Mouse (Mus musculus) liver, embryonic 15.5 days (tissue): ENCODE measurements around the gene Cd68. TPM values are rescaled to one million over a fixed set of nuclear protein-coding genes. Genes with fewer than 3 reads are reported as not detected.

Experiments
- ATAC-seq: fragments of 200-750 bp; cut with Nextera tagmentation; 2 replicates; pipeline ENCODE4 v1.8.0; 2017; ENCODE audit warnings: moderate number of reproducible peaks, mild to moderate bottlenecking, moderate library complexity; ENCODE audit not compliant: insufficient read depth
- H3K27ac ChIP-seq: fragments of 300-500 bp; sonication (generic); replicated peaks from 2 replicates; pipeline ENCODE4 v1.5.1; 2015; ENCODE audit warnings: mild to moderate bottlenecking, inconsistent platforms
- H3K27me3 ChIP-seq: fragments of 300-500 bp; sonication (generic); 2 replicates; pipeline ENCODE4 v1.6.1; 2015; ENCODE audit warnings: mild to moderate bottlenecking, inconsistent platforms
- H3K36me3 ChIP-seq: fragments of 300-500 bp; sonication (generic); replicated peaks from 2 replicates; pipeline ENCODE4 v1.6.1; 2015; ENCODE audit warnings: moderate library complexity, mild to moderate bottlenecking, inconsistent platforms
- H3K4me1 ChIP-seq: fragments of 300-500 bp; sonication (generic); replicated peaks from 2 replicates; pipeline ENCODE4 v1.6.1; 2015; ENCODE audit warnings: inconsistent platforms
- H3K4me2 ChIP-seq: fragments of 300-500 bp; sonication (generic); 2 replicates; pipeline ENCODE4 v1.6.1; 2015; ENCODE audit warnings: moderate library complexity, mild to moderate bottlenecking, inconsistent platforms
- H3K4me3 ChIP-seq: fragments of 300-500 bp; sonication (generic); replicated peaks from 2 replicates; pipeline ENCODE4 v1.5.1; 2015; ENCODE audit warnings: mild to moderate bottlenecking, inconsistent platforms
- H3K9ac ChIP-seq: fragments of 300-500 bp; sonication (generic); 2 replicates; pipeline ENCODE4 v1.6.1; 2015; ENCODE audit warnings: moderate library complexity, mild to moderate bottlenecking, inconsistent platforms
- H3K9me3 ChIP-seq: fragments of 300-500 bp; sonication (generic); replicated peaks from 2 replicates; pipeline ENCODE4 v1.6.1; 2016; ENCODE audit warnings: inconsistent platforms
- WGBS: fragments of 180-500 bp; shearing (Covaris S2); methylation state at CpG from one replicate; pipeline ENCODE4 v1.1.7; 2015; ENCODE audit warnings: mixed read lengths; ENCODE audit not compliant: insufficient replicate concordance; 5-methylcytosine and 5-hydroxymethylcytosine counted together
- polyA plus RNA-seq: library from polyadenylated mRNA; unstranded; fragments of >200 nt; fragmentation: Nextera tagmentation; extraction: Ambion mirVana; gene quantifications from 2 replicates; pipeline ENCODE4 v1.2.1, GENCODE M21; 2015

The Cd68 gene
- polyA plus RNA-seq, 1 experiment from 2014 or later, result 28.2 TPM

DNA sequence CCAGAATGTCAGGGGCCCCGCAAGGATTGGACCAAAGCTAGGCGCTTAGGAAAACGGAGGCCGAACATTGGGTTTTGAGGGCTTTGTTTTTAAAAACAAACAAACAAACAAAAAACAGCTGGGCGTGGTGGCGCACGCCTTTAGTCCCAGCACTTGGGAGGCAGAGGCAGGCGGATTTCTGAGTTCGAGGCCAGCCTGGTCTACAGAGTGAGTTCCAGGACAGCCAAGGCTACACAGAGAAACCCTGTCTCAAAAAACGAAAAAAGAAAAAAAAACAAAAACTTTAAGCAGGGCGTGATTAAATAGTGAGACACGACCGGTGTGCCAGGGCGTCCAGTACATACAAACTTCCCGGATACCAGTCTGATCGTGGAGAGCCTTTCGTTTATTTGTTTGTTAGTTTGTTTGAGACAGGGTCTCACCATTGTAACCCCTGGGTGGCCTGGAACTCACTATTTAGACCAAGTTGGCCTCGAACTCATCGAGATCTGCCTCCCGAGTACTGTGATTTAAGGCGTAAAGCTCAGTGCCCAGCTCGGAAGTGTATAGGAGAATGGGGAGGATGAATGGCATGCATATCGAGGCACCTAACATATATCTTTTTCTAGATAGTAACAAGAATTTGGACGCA lies 16.4 kb upstream of the Cd68 start:
- ATAC-seq, result peak; percentile 22
- peaks cover 70% of the 10 kb centered on the region for H3K4me1 ChIP-seq
- H3K9me3 ChIP-seq, result no peaks in the 10 kb centered on the region
- 22% methylated on average over 24 of the region's 24 CpGs for WGBS
- H3K27me3 ChIP-seq, result no peaks in the 10 kb centered on the region
- peak overlapping the region; percentile 86 for H3K9ac ChIP-seq
- H3K36me3 ChIP-seq, result peaks cover 30% of the 10 kb centered on the region
- H3K27ac ChIP-seq, result peak overlapping the region; percentile 93
- H3K4me2 ChIP-seq, result peak overlapping the region; percentile 88
- peak overlapping the region; percentile 86 for H3K4me3 ChIP-seq

DNA sequence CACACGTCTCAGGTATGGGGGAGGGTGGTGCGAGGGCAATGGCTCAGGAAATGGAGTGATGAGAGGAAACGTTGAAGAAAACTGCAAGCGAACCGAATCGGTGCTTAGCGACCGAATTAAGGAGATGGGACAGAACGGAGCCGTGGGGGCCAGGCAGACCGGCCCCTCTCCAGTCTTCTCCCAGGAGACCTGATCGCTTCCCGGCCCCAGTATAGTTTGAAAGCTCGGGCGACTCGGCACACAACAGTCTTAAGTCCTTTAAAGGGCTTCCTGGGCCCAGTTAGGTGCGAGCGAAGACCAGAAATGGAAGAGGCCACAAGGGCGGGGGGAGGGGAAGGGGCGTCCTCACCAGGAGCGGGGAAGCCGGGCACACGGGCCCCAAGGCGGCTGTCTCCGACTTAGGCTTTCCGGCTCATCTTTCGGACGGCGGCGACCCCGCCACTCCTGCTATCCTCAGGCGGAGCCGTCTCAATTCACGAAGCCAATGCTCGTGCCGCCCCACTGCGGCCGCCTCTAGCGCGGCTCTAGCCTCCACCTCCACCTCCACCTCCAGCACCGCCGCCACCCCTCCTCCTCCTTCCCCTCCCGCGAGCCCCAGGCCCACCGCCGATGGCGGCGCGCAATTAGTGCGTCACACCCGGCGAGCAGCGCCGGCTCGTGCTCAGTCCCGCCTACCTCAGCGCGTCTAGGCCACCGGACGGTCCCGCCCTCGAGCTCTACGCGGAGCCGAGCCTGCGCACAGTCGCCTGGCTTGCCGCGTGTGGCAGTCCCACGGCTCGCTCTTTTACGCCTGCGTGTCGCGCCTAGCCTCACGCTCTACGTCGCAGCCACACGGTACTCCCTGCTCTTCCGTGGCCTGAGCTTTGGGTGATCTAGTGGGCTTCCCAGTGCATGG lies 15.6 kb upstream of the Cd68 start, which contains the start of gene Senp3:
Gene Senp3, minus strand, starts transcription at position 771 of the 895 bp plus-strand sequence.
- WGBS, result under 1% methylated on average over 79 of the region's 80 CpGs
- ATAC-seq, result peak; percentile 94
- Histone ChIP-seq H3K4me1 (peaks cover 64% of the 10 kb centered on the region), H3K9me3 (no peaks in the 10 kb centered on the region), H3K27ac (peak within 1 kb of the TSS; percentile 93), H3K9ac (peak within 1 kb of the TSS; percentile 86), H3K36me3 (peaks cover 37% of the 10 kb centered on the region), H3K4me2 (peak within 1 kb of the TSS; percentile 88), H3K27me3 (no peaks in the 10 kb centered on the region), H3K4me3 (peak within 1 kb of the TSS; percentile 86)

DNA sequence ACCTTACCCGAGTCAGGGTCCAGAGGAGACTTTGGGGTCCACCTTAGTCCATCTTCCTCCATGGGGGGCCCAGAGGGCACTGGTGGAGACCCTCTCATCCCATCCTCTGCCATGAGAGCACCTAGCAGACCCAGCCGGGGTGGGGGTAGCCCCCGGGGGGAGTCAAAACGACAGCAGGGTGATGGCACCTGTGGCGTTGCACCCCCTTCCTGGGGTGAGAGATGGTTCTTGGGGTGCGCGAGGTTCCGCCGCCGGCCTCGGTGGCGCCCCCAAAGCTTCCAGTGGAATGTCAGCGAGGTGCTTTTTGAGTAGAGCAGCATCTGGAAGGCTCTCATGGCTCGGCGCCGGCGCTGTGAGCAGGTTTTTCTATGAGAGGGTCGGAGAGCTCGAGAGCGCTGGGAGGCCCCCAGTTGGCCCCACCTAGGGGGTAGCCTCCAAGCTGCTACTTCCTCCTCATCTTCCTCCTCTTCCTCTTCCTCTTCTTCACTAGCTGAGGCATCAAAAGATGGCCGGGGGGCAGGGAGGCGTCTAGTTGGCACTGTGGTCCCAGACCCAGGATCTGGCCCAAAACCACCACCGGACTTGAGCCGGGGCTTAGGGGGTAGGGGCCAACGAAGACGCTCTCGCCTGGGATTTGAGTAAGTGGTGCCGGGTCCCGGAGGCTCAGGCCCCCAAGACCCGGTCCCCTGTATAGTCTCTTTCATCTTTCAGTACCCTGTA lies 14.3 kb upstream of the Cd68 start:
- Histone ChIP-seq H3K4me1 (peaks cover 56% of the 10 kb centered on the region), H3K36me3 (peaks cover 50% of the 10 kb centered on the region), H3K9ac (no peak overlapping the region; the same call in 1 of the 2 replicates), H3K27ac (peak overlapping the region; percentile 93; the same call in 1 of the 2 replicates), H3K4me2 (peak overlapping the region; percentile 88), H3K9me3 (no peaks in the 10 kb centered on the region), H3K27me3 (no peaks in the 10 kb centered on the region), H3K4me3 (peak overlapping the region; percentile 86)
- WGBS, result 82% methylated on average over 30 of the region's 30 CpGs
- ATAC-seq, result no peak

DNA sequence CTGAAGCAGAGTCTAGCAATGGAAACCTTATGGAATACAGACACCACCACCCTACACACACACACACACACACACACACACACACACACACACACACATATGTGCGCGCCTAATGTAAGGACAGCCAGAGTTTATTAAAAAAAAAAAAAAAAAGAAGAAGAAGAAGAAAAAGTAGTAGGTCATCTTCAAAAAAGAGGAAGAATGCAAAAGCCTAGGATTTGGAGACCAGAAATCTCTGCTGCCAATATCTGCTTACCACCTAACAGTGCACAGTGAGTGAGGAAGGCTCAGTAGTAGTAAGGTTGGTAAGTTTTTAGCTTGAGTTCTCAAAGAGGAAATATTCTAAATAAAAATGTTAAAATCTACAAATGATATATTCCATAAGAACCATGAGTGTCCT lies 13.2 kb upstream of the Cd68 start:
- Histone ChIP-seq H3K4me2 (no peak overlapping the region), H3K36me3 (peaks cover 61% of the 10 kb centered on the region), H3K4me3 (no peak overlapping the region), H3K27ac (no peak overlapping the region), H3K9me3 (no peaks in the 10 kb centered on the region), H3K9ac (no peak overlapping the region), H3K4me1 (peaks cover 54% of the 10 kb centered on the region), H3K27me3 (no peaks in the 10 kb centered on the region)
- ATAC-seq, result no peak
- WGBS, result 83% methylated on average over 2 of the region's 2 CpGs

DNA sequence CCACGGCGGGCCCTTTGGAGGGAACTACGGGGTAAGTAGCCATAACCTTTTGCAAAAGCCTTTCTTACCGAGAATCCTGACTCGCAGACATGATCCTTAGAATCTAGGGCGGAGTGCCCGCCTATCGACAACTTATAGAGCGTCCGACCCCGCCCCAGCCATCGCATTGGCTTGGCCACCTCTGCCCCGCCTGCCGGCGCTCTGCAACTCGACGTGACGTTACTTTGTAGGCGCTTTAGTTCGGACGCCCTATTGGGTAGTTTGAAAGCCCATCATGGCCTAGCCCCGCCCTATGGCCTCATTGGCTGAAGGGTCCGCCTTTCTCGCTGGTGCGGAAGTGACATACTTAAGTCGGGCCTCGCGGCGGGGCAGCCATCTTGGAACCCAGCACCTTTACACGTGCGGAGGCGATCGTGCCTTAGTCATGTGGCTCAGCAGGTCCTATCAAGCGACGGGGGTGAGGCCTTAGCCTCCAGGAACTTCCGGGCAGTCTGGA lies 6.3 kb upstream of the Cd68 start, which contains the start of gene Eif4a1:
Gene Eif4a1, minus strand, starts transcription at position 213 of the 496 bp plus-strand sequence.
- H3K9me3 ChIP-seq, result no peaks in the 10 kb centered on the region
- peaks cover 84% of the 10 kb centered on the region for H3K36me3 ChIP-seq
- peak within 1 kb of the TSS; percentile 79 for H3K4me2 ChIP-seq
- H3K4me3 ChIP-seq, result peak within 1 kb of the TSS; percentile 90
- H3K9ac ChIP-seq, result peak within 1 kb of the TSS; percentile 92
- peaks cover 44% of the 10 kb centered on the region for H3K4me1 ChIP-seq
- ATAC-seq, result peak; percentile 96
- peak within 1 kb of the TSS; percentile 96 for H3K27ac ChIP-seq
- under 1% methylated on average over 36 of the region's 36 CpGs for WGBS
- H3K27me3 ChIP-seq, result no peaks in the 10 kb centered on the region

DNA sequence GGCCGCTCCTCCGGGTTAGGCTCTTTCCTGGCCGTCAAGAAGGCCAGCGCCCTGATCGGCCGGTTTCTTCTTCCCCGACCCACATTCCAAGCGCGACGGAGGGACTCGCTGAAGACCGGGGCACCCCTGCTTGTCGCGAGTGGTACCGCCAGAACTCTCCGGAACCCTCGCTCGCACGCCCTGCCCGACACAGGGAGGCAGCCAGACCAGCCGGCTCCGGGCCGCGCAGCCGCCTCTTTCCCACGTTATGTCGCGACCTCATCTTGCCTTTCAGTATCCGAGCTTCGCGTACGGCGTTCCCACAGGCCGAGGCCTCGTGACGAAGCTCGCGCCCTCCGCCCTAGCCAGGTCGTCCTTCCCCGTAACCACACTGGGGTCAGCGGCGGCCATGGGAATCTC lies 5.8 kb upstream of the Cd68 start:
- Histone ChIP-seq H3K36me3 (peaks cover 84% of the 10 kb centered on the region), H3K4me2 (peak overlapping the region; percentile 79), H3K4me3 (peak overlapping the region; percentile 90), H3K9ac (peak overlapping the region; percentile 92), H3K27ac (peak overlapping the region; percentile 96), H3K4me1 (peaks cover 44% of the 10 kb centered on the region), H3K9me3 (no peaks in the 10 kb centered on the region), H3K27me3 (no peaks in the 10 kb centered on the region)
- WGBS, result under 1% methylated on average over 43 of the region's 43 CpGs
- peak; percentile 3; the same call in 1 of the 2 replicates for ATAC-seq

DNA sequence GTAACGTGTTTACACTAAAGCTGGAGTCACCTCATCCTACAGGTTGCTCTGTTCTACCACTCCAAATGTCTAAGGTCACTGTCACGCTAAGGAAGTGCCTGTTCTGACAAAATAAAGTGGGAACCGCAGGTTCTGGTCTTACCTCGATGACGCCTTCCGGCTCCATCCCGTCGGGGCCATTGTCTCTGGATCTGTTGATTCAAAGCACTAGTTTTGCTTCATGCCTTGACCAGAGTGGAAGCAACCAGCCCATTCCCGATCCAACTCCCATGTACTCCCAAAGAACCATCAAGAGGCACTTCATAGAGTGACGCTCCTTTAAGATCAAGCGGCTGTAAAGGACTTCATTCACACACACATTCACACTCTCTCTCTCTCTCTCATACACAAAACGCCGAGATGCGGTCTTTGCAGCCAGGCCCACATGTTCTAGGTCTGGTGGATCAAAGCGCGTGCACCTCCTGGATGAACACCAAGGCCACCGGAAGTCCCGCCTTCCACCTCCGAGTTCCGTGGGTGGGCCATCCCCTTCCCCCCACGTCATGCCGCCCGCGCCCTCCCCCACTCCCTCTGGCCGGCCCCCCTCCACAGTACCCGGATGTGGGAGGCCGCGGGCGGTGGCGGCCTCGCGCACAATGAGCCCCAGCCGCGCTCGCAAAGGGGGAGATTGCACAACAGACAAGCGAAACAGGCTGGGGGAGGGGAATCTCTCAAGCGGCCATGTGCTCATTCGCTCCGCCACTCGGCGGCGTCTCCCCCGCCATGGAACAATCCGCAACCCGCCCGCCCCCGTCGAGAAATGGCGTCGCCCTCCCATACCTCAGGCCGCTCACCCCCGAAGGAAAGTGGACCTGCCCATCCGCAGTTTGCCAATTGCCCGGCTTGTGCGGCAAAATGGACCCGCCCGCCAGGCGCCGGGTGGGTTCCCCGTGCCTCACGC lies 5.1 kb upstream of the Cd68 start:
- Histone ChIP-seq H3K36me3 (peaks cover 84% of the 10 kb centered on the region), H3K9ac (peak overlapping the region; percentile 92), H3K4me2 (peak overlapping the region; percentile 79), H3K4me3 (peak overlapping the region; percentile 90), H3K4me1 (peaks cover 50% of the 10 kb centered on the region), H3K9me3 (no peaks in the 10 kb centered on the region), H3K27me3 (no peaks in the 10 kb centered on the region), H3K27ac (peak overlapping the region; percentile 96)
- peak; percentile 58 for ATAC-seq
- under 1% methylated on average over 61 of the region's 61 CpGs for WGBS

DNA sequence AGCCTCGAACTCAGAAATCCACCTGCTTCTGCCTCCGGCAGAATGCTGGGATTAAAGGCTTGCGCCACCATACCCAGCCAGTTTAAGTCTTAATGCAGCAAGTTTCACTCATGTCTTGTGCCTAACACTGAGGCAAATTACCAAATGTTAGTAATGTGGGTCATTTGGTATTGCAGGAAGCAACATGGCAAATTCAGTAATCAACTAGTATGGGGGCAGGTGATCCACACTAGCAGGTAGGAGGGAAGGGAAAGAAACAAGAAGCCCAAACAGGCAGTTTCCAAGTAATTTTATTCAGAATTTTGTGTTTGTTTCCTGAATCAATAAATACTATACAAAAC lies 682 bp upstream of the Cd68 start:
- no peaks in the 10 kb centered on the region for H3K27me3 ChIP-seq
- no peak overlapping the region for H3K9ac ChIP-seq
- no peak overlapping the region for H3K4me2 ChIP-seq
- peaks cover 59% of the 10 kb centered on the region for H3K4me1 ChIP-seq
- no peak overlapping the region for H3K4me3 ChIP-seq
- H3K27ac ChIP-seq, result peak overlapping the region; percentile 48; the same call in 1 of the 2 replicates
- ATAC-seq, result no peak
- 79% methylated on average over 3 of the region's 3 CpGs for WGBS
- H3K9me3 ChIP-seq, result no peaks in the 10 kb centered on the region
- H3K36me3 ChIP-seq, result peaks cover 71% of the 10 kb centered on the region

DNA sequence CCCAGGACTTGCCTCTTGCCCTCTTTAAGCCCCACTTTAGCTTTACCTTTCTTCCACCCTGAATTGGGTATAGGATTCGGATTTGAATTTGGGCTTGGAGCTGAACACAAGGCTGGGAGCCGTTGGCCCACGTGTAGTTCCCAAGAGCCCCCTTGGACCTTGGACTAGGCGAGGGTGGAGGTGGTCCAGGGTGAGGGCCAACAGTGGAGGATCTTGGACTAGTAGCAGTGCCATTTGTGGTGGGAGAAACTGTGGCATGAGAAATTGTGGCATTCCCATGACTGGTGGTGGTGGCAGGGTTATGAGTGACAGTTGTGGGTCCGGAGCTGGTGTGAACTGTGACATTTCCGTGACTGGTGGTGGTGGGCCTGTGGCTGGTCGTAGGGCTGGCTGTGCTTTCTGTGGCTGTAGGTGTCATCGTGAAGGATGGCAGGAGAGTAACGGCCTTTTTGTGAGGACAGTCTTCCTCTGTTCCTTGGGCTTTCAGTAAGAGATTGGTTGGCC lies 444 bp downstream of the Cd68 start:
- H3K4me2 ChIP-seq, result peak overlapping the region; percentile 8; the same call in 1 of the 2 replicates
- H3K27me3 ChIP-seq, result no peaks in the 10 kb centered on the region
- H3K4me1 ChIP-seq, result peaks cover 62% of the 10 kb centered on the region
- 68% methylated on average over 9 of the region's 9 CpGs for WGBS
- H3K9ac ChIP-seq, result no peak overlapping the region
- no peak for ATAC-seq
- H3K9me3 ChIP-seq, result no peaks in the 10 kb centered on the region
- H3K27ac ChIP-seq, result peak overlapping the region; percentile 48
- H3K4me3 ChIP-seq, result peak overlapping the region; percentile 9; the same call in 1 of the 2 replicates
- H3K36me3 ChIP-seq, result peaks cover 67% of the 10 kb centered on the region

DNA sequence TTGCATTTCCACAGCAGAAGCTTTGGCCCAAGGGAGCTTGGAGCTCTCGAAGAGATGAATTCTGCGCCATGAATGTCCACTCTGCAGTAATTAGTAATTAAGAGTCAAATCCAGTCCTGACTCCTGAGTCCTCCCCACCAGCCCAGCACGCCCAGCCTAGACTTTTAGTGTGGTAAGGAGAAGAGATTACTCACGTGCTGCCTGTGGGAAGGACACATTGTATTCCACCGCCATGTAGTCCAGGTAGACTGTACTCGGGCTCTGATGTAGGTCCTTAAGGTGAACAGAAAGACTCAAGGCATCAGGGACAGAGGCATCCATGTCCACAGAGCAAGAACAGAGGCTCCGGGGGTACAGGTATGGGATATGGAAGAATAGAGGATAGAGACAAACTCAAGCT lies 1.1 kb downstream of the Cd68 start:
- H3K4me2 ChIP-seq, result no peak overlapping the region
- no peaks in the 10 kb centered on the region for H3K27me3 ChIP-seq
- peaks cover 60% of the 10 kb centered on the region for H3K4me1 ChIP-seq
- ATAC-seq, result no peak
- no peak overlapping the region for H3K4me3 ChIP-seq
- H3K27ac ChIP-seq, result peak overlapping the region; percentile 94
- H3K36me3 ChIP-seq, result peaks cover 67% of the 10 kb centered on the region
- no peak overlapping the region for H3K9ac ChIP-seq
- WGBS, result 83% methylated on average over 7 of the region's 7 CpGs
- no peaks in the 10 kb centered on the region for H3K9me3 ChIP-seq
